Comparison of ENCODE assay signal across 17 mouse cellular contexts in genomic region chr2:101220759-101221158, GRCm38 (mm10).
A peak's percentile ranks its signal among the peaks of the same experiment; 100 is the strongest.
DNase-seq lines count a peak whose midpoint lies in the region; ATAC-seq lines count a peak whose summit lies in the region.
"Had no signal": no experiment of that assay in that cellular context is flagged by ENCODE, and none has a peak within 500 bp of the region (broad histone marks: within the 10 kb centered on the region; RNA-seq: fewer than 3 reads in every experiment).

No protein-coding gene starts in this region.

- DNase-seq in heart, adult 8-10 months (ENCODE audit: low spot score), result no peak
- DNase-seq in retina, postnatal 1 day, result peak; percentile 72
- no peak for DNase-seq in retina, embryonic 14.5 days (ENCODE audit: low spot score)
- DNase-seq in right cerebral cortex, postnatal 25 days, result no peak
- no peak for DNase-seq in adrenal gland, postnatal 14 days
- DNase-seq: adrenal gland, adult 2 months; cerebellum, adult 18-20 months; heart, adult 18-20 months; heart, postnatal 36 days; kidney, adult 9 months; left cerebral cortex, postnatal 4 days; lung, adult 2 months; thymus, postnatal 14 days had no signal

- no peaks in the 10 kb centered on the region for H3K27me3 ChIP-seq in heart, embryonic 12.5 days (replicated peaks)
- no peaks in the 10 kb centered on the region for H3K27me3 ChIP-seq in hindbrain, embryonic 16.5 days (replicated peaks; ENCODE audit: control insufficient read depth, insufficient read depth, low read length)
- H3K27me3 ChIP-seq: embryonic facial prominence, embryonic 13.5 days had no signal

- H3K4me1 ChIP-seq in heart, embryonic 12.5 days (replicated peaks), result no peaks in the 10 kb centered on the region
- H3K4me1 ChIP-seq in hindbrain, embryonic 16.5 days (ENCODE audit: control insufficient read depth, insufficient read depth, low read depth, low read length), result no peaks in the 10 kb centered on the region
- H3K4me1 ChIP-seq: embryonic facial prominence, embryonic 13.5 days had no signal

- no peak overlapping the region for H3K4me2 ChIP-seq in heart, embryonic 12.5 days
- H3K4me2 ChIP-seq in hindbrain, embryonic 16.5 days (ENCODE audit: low read length), result no peak overlapping the region
- H3K4me2 ChIP-seq: embryonic facial prominence, embryonic 13.5 days had no signal

- H3K9ac ChIP-seq in heart, embryonic 12.5 days, result no peak overlapping the region
- no peak overlapping the region for H3K9ac ChIP-seq in hindbrain, embryonic 16.5 days (ENCODE audit: low read depth, low read length)
- H3K9ac ChIP-seq: embryonic facial prominence, embryonic 13.5 days had no signal

- H3K4me3 ChIP-seq in heart, embryonic 12.5 days, result no peak overlapping the region
- no peak overlapping the region for H3K4me3 ChIP-seq in hindbrain, embryonic 16.5 days (ENCODE audit: low read length)
- H3K4me3 ChIP-seq: embryonic facial prominence, embryonic 13.5 days had no signal

- no peak overlapping the region for H3K27ac ChIP-seq in heart, embryonic 12.5 days (ENCODE audit: poor library complexity, severe bottlenecking)
- H3K27ac ChIP-seq in hindbrain, embryonic 16.5 days (ENCODE audit: low read depth, low read length), result no peak overlapping the region
- H3K27ac ChIP-seq: embryonic facial prominence, embryonic 13.5 days had no signal

- ATAC-seq in heart, embryonic 12.5 days (ENCODE audit: insufficient number of reproducible peaks, low FRiP score), result 0 out of 2 replicates have a peak, but pooled peaks have one; percentile 51
- peak; percentile 77; the same call in 1 of the 2 replicates for ATAC-seq in hindbrain, embryonic 16.5 days
- ATAC-seq in granulocyte monocyte progenitor cell, adult 5-6 weeks (replicated peaks; ENCODE audit: poor library complexity, severe bottlenecking), result no peak

- no peaks in the 10 kb centered on the region for H3K36me3 ChIP-seq in heart, embryonic 12.5 days
- no peaks in the 10 kb centered on the region for H3K36me3 ChIP-seq in hindbrain, embryonic 16.5 days (ENCODE audit: control insufficient read depth, insufficient read depth, low read length)
- H3K36me3 ChIP-seq: embryonic facial prominence, embryonic 13.5 days had no signal

- H3K9me3 ChIP-seq in heart, embryonic 12.5 days (replicated peaks), result no peaks in the 10 kb centered on the region
- no peaks in the 10 kb centered on the region for H3K9me3 ChIP-seq in hindbrain, embryonic 16.5 days (ENCODE audit: control insufficient read depth, low read length)
- H3K9me3 ChIP-seq: embryonic facial prominence, embryonic 13.5 days had no signal
